Comparison of ENCODE assay signal across 25 mouse cellular contexts in the genomic region with DNA sequence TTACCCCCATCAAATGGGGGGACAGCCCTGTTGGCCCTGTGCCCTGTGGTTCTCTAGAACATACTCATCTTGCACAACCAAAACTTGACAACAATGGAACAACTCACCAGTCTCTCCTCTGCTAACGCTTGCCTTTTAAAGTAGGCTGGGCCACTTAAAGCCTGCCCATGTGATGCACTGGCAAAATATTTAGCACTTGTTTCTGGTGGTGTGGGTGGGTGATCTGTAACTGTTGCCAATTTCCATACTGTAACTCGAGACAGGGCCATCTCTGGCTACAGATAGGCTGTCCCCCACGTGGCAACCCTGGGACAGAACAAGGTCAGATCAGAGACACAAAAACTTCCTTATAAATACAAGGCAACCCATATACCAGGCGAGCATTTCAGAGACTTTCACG.
DNase-seq lines count a peak whose midpoint lies in the region; ATAC-seq and TF ChIP-seq lines count a peak whose summit lies in the region.
"Had no signal": no experiment of that assay in that cellular context is flagged by ENCODE, and none has a peak within 500 bp of the region (broad histone marks: within the 10 kb centered on the region; RNA-seq: fewer than 3 reads in every experiment).

No protein-coding gene starts in this region.

- no peaks in the 10 kb centered on the region for H3K27me3 ChIP-seq in heart, postnatal 0 days (ENCODE audit: control insufficient read depth, insufficient read depth, low read length)
- no peaks in the 10 kb centered on the region for H3K27me3 ChIP-seq in C2C12 (ENCODE audit: control insufficient read depth, insufficient read depth, insufficient read length)
- H3K27me3 ChIP-seq in myocyte (ENCODE audit: control insufficient read depth, insufficient read depth, insufficient read length) = no peaks in the 10 kb centered on the region
- H3K27me3 ChIP-seq: embryonic facial prominence, embryonic 13.5 days; embryonic facial prominence, embryonic 15.5 days; forebrain, embryonic 12.5 days; Patski had no signal

- no peaks in the 10 kb centered on the region for H3K4me1 ChIP-seq in heart, postnatal 0 days (ENCODE audit: control insufficient read depth, insufficient read depth)
- H3K4me1 ChIP-seq: embryonic facial prominence, embryonic 15.5 days; forebrain, embryonic 12.5 days had no signal

- H3K79me3 ChIP-seq in C2C12 (ENCODE audit: low read depth) = no peaks in the 10 kb centered on the region

- no peak for ATAC-seq in heart, postnatal 0 days (ENCODE audit: insufficient read depth, low read depth)
- ATAC-seq: activated CD4-positive, CD25-positive, alpha-beta regulatory T cell, adult 4 months; forebrain, embryonic 14.5 days; forebrain, embryonic 16.5 days; Patski had no signal

- H3ac ChIP-seq in C2C12 (ENCODE audit: control insufficient read depth, insufficient read length, low read depth) (no peak overlapping the region), myocyte (ENCODE audit: control insufficient read depth, insufficient read length) (no peak overlapping the region)

- no peak for TF ChIP-seq POLR2A in myocyte (IDR thresholded peaks at IDR 0.05; ENCODE audit: insufficient read length, low read depth)

- DNase-seq in heart, postnatal 0 days (ENCODE audit: low spot score) = peak; percentile 2
- DNase-seq in heart, postnatal 10 days = no peak
- DNase-seq in testis, postnatal 10 days (ENCODE audit: low spot score) = no peak
- DNase-seq in cerebellum, adult 11-12 months = no peak
- DNase-seq: adrenal gland, adult 8-10 months; adrenal gland, postnatal 14 days; adrenal gland, postnatal 36 days; B cell, adult 2 months; cerebellum, adult 18-20 months; cerebellum, adult 8-10 months; cerebellum, adult 9-11 months; cerebellum, postnatal 14 days; cerebellum, postnatal 36 days; embryo, embryonic 11 days had no signal

- no peak overlapping the region for H3K4me2 ChIP-seq in heart, postnatal 0 days (ENCODE audit: low read depth, low read length)
- H3K4me2 ChIP-seq in myocyte (ENCODE audit: low read depth) = peak overlapping the region; percentile 27
- H3K4me2 ChIP-seq: embryonic facial prominence, embryonic 13.5 days; embryonic facial prominence, embryonic 15.5 days; forebrain, embryonic 12.5 days had no signal

- TF ChIP-seq CTCF in heart, postnatal 0 days (IDR thresholded peaks at IDR 0.05; ENCODE audit: low read depth) = no peak
- TF ChIP-seq CTCF in C2C12 (IDR thresholded peaks at IDR 0.05; ENCODE audit: control insufficient read depth, insufficient read depth, insufficient read length) = no peak

- 43% methylated on average over 5 of the region's 5 CpGs for WGBS in heart, postnatal 0 days

- TF ChIP-seq EP300 in heart, postnatal 0 days (IDR thresholded peaks at IDR 0.05; ENCODE audit: low read depth) = no peak

- no peaks in the 10 kb centered on the region for H3K79me2 ChIP-seq in C2C12 (ENCODE audit: control insufficient read depth, insufficient read depth)
- no peaks in the 10 kb centered on the region for H3K79me2 ChIP-seq in myocyte (ENCODE audit: control insufficient read depth, insufficient read depth)

- no peak overlapping the region for H3K4me3 ChIP-seq in heart, postnatal 0 days (ENCODE audit: low read depth, low read length)
- H3K4me3 ChIP-seq in C2C12 (ENCODE audit: insufficient read depth, poor library complexity, severe bottlenecking) = no peak overlapping the region
- H3K4me3 ChIP-seq in myocyte = no peak overlapping the region
- H3K4me3 ChIP-seq: embryonic facial prominence, embryonic 13.5 days; embryonic facial prominence, embryonic 15.5 days; erythroblast, embryonic 14.5 days; forebrain, embryonic 10.5 days; forebrain, embryonic 12.5 days had no signal

- intact Hi-C loops in heart, postnatal 10 days (cut with DNase I) = no loop called here

- H3K9me3 ChIP-seq in heart, postnatal 0 days (replicated peaks; ENCODE audit: control insufficient read depth, low read length) = no peaks in the 10 kb centered on the region
- H3K9me3 ChIP-seq: embryonic facial prominence, embryonic 13.5 days; embryonic facial prominence, embryonic 15.5 days; forebrain, embryonic 10.5 days; forebrain, embryonic 12.5 days had no signal

- H3K36me3 ChIP-seq in heart, postnatal 0 days (replicated peaks; ENCODE audit: control insufficient read depth, insufficient read depth, low read length) = no peaks in the 10 kb centered on the region
- H3K36me3 ChIP-seq in C2C12 (ENCODE audit: control insufficient read depth, insufficient read depth) (peaks cover 18% of the 10 kb centered on the region), myocyte (ENCODE audit: control insufficient read depth, insufficient read depth) (peaks cover 11% of the 10 kb centered on the region)
- H3K36me3 ChIP-seq: embryonic facial prominence, embryonic 13.5 days; embryonic facial prominence, embryonic 15.5 days; forebrain, embryonic 10.5 days; forebrain, embryonic 12.5 days had no signal

- H3K9ac ChIP-seq in heart, postnatal 0 days (replicated peaks; ENCODE audit: low read depth, low read length) = no peak overlapping the region
- H3K9ac ChIP-seq: embryonic facial prominence, embryonic 13.5 days; embryonic facial prominence, embryonic 15.5 days; forebrain, embryonic 12.5 days had no signal

- H3K27ac ChIP-seq in heart, postnatal 0 days (ENCODE audit: low read depth) = no peak overlapping the region
- H3K27ac ChIP-seq: embryonic facial prominence, embryonic 13.5 days; embryonic facial prominence, embryonic 15.5 days; forebrain, embryonic 10.5 days; forebrain, embryonic 12.5 days had no signal

TF ChIP-seq in C2C12, 6 proteins besides CTCF, POLR2A, EP300 and RAD21:
- peak; percentile 73 for TF ChIP-seq USF1 (IDR thresholded peaks at IDR 0.05; ENCODE audit: low read depth)
- TF ChIP-seq MYOD1 (IDR thresholded peaks at IDR 0.05; ENCODE audit: control insufficient read depth, insufficient read length, low read depth) = no peak
- no peak for TF ChIP-seq MAX (IDR thresholded peaks at IDR 0.05)
- TF ChIP-seq FOSL1 (IDR thresholded peaks at IDR 0.05; ENCODE audit: insufficient read depth, low read length, poor library complexity, severe bottlenecking) = no peak
- TF ChIP-seq CEBPB (IDR thresholded peaks at IDR 0.05; ENCODE audit: low read depth) = peak; percentile 38

TF ChIP-seq in myocyte, 11 proteins besides CTCF, POLR2A, EP300 and RAD21:
- TF ChIP-seq MYOG (IDR thresholded peaks at IDR 0.05; ENCODE audit: control insufficient read depth in 1 of 3, insufficient read depth in 1 of 3, insufficient read length in 2 of 3, low read depth in 2 of 3) = no peak
- no peak for TF ChIP-seq MAX (IDR thresholded peaks at IDR 0.05; ENCODE audit: low read depth)
- no peak for TF ChIP-seq SRF (IDR thresholded peaks at IDR 0.05; ENCODE audit: control insufficient read depth, insufficient read length, low read depth)
- TF ChIP-seq USF1 (IDR thresholded peaks at IDR 0.05; ENCODE audit: low read depth) = peak; percentile 72
